Mouse (Mus musculus) embryonic facial prominence, embryonic 10.5 days (tissue): ENCODE results near the gene Mxi1. TPM values are rescaled to one million over a fixed set of nuclear protein-coding genes. Genes with fewer than 3 reads are reported as not detected.

Experiments used
- DNase-seq: peaks from one replicate; pipeline ENCODE4 v3.0.0-alpha.2; 2017; ENCODE audit warnings: low spot score
- H3K27ac ChIP-seq: fragments of 300-500 bp; sonication (generic); replicated peaks from 2 replicates; pipeline ENCODE4 v1.5.1; 2016; ENCODE audit warnings: mild to moderate bottlenecking
- H3K27me3 ChIP-seq: fragments of 300-500 bp; sonication (generic); replicated peaks from 2 replicates; pipeline ENCODE4 v1.6.1; 2016; ENCODE audit warnings: low read depth, mild to moderate bottlenecking; ENCODE audit not compliant: poor library complexity, severe bottlenecking
- H3K36me3 ChIP-seq: fragments of 300-500 bp; sonication (generic); replicated peaks from 2 replicates; pipeline ENCODE4 v1.6.1; 2016; ENCODE audit warnings: mild to moderate bottlenecking, moderate library complexity
- H3K4me1 ChIP-seq: fragments of 300-500 bp; sonication (generic); 2 replicates; pipeline ENCODE4 v1.6.1; 2016
- H3K4me3 ChIP-seq: fragments of 300-500 bp; sonication (generic); 2 replicates; pipeline ENCODE4 v1.5.1; 2016; ENCODE audit warnings: mild to moderate bottlenecking, moderate library complexity
- H3K9me3 ChIP-seq: fragments of 300-500 bp; sonication (generic); 2 replicates; pipeline ENCODE4 v1.6.1; 2016; ENCODE audit warnings: mild to moderate bottlenecking
- WGBS: fragments of 180-500 bp; shearing (Covaris S2); methylation state at CpG from one replicate; pipeline ENCODE4 v1.1.7; 2016; 5-methylcytosine and 5-hydroxymethylcytosine counted together
- polyA plus RNA-seq: library from polyadenylated mRNA; unstranded; fragments of >200 nt; fragmentation: Nextera tagmentation; extraction: Ambion mirVana; gene quantifications from 2 replicates; pipeline ENCODE4 v1.2.1, GENCODE M21; 2016

Gene Mxi1
- polyA plus RNA-seq, 1 experiment from 2014 or later = 33.0 TPM

- no peak for DNase-seq
- Histone ChIP-seq H3K36me3 (no peaks in the 10 kb centered on the region), H3K4me1 (peaks cover 30% of the 10 kb centered on the region), H3K27ac (peak overlapping the region; percentile 59), H3K4me3 (no peak overlapping the region), H3K9me3 (no peaks in the 10 kb centered on the region), H3K27me3 (no peaks in the 10 kb centered on the region)
- WGBS = 61% methylated on average over 6 of the region's 6 CpGs
Observed at GRCm38 (mm10) chr19:53307219-53307618, 3.1 kb upstream of the Mxi1 start.

GRCm38 (mm10) chr19:53309631-53310030, 687 bp upstream of the Mxi1 start:
- Histone ChIP-seq H3K4me3 (peak overlapping the region; percentile 89), H3K4me1 (peaks cover 37% of the 10 kb centered on the region), H3K36me3 (no peaks in the 10 kb centered on the region), H3K27ac (peak overlapping the region; percentile 54; the same call in 1 of the 2 replicates), H3K27me3 (no peaks in the 10 kb centered on the region), H3K9me3 (no peaks in the 10 kb centered on the region)
- no peak for DNase-seq
- 16% methylated on average over 4 of the region's 4 CpGs for WGBS

GRCm38 (mm10) chr19:53310771-53311523, 629 bp downstream of the Mxi1 start:
- 0% methylated on average over 48 of the region's 48 CpGs for WGBS
- Histone ChIP-seq H3K4me3 (peak overlapping the region; percentile 89), H3K27ac (peak overlapping the region; percentile 93), H3K4me1 (peaks cover 45% of the 10 kb centered on the region), H3K36me3 (no peaks in the 10 kb centered on the region), H3K9me3 (no peaks in the 10 kb centered on the region), H3K27me3 (no peaks in the 10 kb centered on the region)
- peak; percentile 73 for DNase-seq

- peaks cover 42% of the 10 kb centered on the region for H3K4me1 ChIP-seq
- H3K36me3 ChIP-seq = no peaks in the 10 kb centered on the region
- WGBS = under 1% methylated on average over 37 of the region's 37 CpGs
- no peaks in the 10 kb centered on the region for H3K27me3 ChIP-seq
- peak; percentile 67 for DNase-seq
- peak overlapping the region; percentile 89 for H3K4me3 ChIP-seq
- H3K27ac ChIP-seq = peak overlapping the region; percentile 93
- H3K9me3 ChIP-seq = no peaks in the 10 kb centered on the region
Observed at GRCm38 (mm10) chr19:53311524-53312335, 1.4 kb downstream of the Mxi1 start.

GRCm38 (mm10) chr19:53312336-53312871, 2.1 kb downstream of the Mxi1 start:
- peak; percentile 72 for DNase-seq
- Histone ChIP-seq H3K27ac (peak overlapping the region; percentile 93), H3K27me3 (no peaks in the 10 kb centered on the region), H3K4me3 (peak overlapping the region; percentile 89), H3K36me3 (no peaks in the 10 kb centered on the region), H3K9me3 (no peaks in the 10 kb centered on the region), H3K4me1 (peaks cover 36% of the 10 kb centered on the region)
- WGBS = under 1% methylated on average over 26 of the region's 26 CpGs

GRCm38 (mm10) chr19:53312951-53313683, 2.8 kb downstream of the Mxi1 start:
- H3K27ac ChIP-seq = peak overlapping the region; percentile 93
- under 1% methylated on average over 63 of the region's 63 CpGs for WGBS
- peaks cover 37% of the 10 kb centered on the region for H3K4me1 ChIP-seq
- peak overlapping the region; percentile 89 for H3K4me3 ChIP-seq
- H3K27me3 ChIP-seq = no peaks in the 10 kb centered on the region
- no peaks in the 10 kb centered on the region for H3K36me3 ChIP-seq
- peak; percentile 80 for DNase-seq
- H3K9me3 ChIP-seq = no peaks in the 10 kb centered on the region

GRCm38 (mm10) chr19:53313684-53314443, 3.5 kb downstream of the Mxi1 start:
- under 1% methylated on average over 52 of the region's 52 CpGs for WGBS
- Histone ChIP-seq H3K27me3 (no peaks in the 10 kb centered on the region), H3K4me3 (peak overlapping the region; percentile 89), H3K9me3 (no peaks in the 10 kb centered on the region), H3K36me3 (no peaks in the 10 kb centered on the region), H3K27ac (peak overlapping the region; percentile 93), H3K4me1 (peaks cover 45% of the 10 kb centered on the region)
- DNase-seq = peak; percentile 99

- Histone ChIP-seq H3K9me3 (no peaks in the 10 kb centered on the region), H3K4me1 (peaks cover 42% of the 10 kb centered on the region), H3K36me3 (no peaks in the 10 kb centered on the region), H3K27ac (peak overlapping the region; percentile 93; the same call in 1 of the 2 replicates), H3K27me3 (no peaks in the 10 kb centered on the region), H3K4me3 (peak overlapping the region; percentile 89)
- 60% methylated on average over 16 of the region's 16 CpGs for WGBS
- DNase-seq = no peak
Observed at GRCm38 (mm10) chr19:53314530-53315208, 4.4 kb downstream of the Mxi1 start.

GRCm38 (mm10) chr19:53315209-53315654, 4.9 kb downstream of the Mxi1 start:
- no peak overlapping the region for H3K4me3 ChIP-seq
- no peaks in the 10 kb centered on the region for H3K27me3 ChIP-seq
- H3K4me1 ChIP-seq = peaks cover 36% of the 10 kb centered on the region
- H3K36me3 ChIP-seq = no peaks in the 10 kb centered on the region
- H3K27ac ChIP-seq = no peak overlapping the region
- no peak for DNase-seq
- 86% methylated on average over 7 of the region's 7 CpGs for WGBS
- H3K9me3 ChIP-seq = no peaks in the 10 kb centered on the region

- peaks cover 41% of the 10 kb centered on the region for H3K4me1 ChIP-seq
- 90% methylated on average over 8 of the region's 8 CpGs for WGBS
- no peak overlapping the region for H3K4me3 ChIP-seq
- DNase-seq = no peak
- no peak overlapping the region for H3K27ac ChIP-seq
- no peaks in the 10 kb centered on the region for H3K9me3 ChIP-seq
- no peaks in the 10 kb centered on the region for H3K27me3 ChIP-seq
- H3K36me3 ChIP-seq = no peaks in the 10 kb centered on the region
Observed at GRCm38 (mm10) chr19:53316105-53316504, 5.8 kb downstream of the Mxi1 start.

- no peaks in the 10 kb centered on the region for H3K9me3 ChIP-seq
- no peak for DNase-seq
- no peak overlapping the region for H3K4me3 ChIP-seq
- 89% methylated on average over 6 of the region's 6 CpGs for WGBS
- H3K27ac ChIP-seq = no peak overlapping the region
- peaks cover 41% of the 10 kb centered on the region for H3K4me1 ChIP-seq
- H3K27me3 ChIP-seq = no peaks in the 10 kb centered on the region
- H3K36me3 ChIP-seq = no peaks in the 10 kb centered on the region
Observed at GRCm38 (mm10) chr19:53316963-53317362, 6.6 kb downstream of the Mxi1 start.
